Mouse (Mus musculus) liver, embryonic 14.5 days (tissue): ENCODE results near the gene Gm49776.

Experiments
- CTCF ChIP-seq: IDR thresholded peaks from 2 replicates; pipeline ENCODE4 v1.5.1; 2016; ENCODE audit warnings: antibody characterized with exemption, low read depth, control low read depth
- EP300 ChIP-seq: IDR thresholded peaks from 2 replicates; pipeline ENCODE4 v1.6.1; 2016; ENCODE audit warnings: antibody characterized with exemption, low read depth

DNA sequence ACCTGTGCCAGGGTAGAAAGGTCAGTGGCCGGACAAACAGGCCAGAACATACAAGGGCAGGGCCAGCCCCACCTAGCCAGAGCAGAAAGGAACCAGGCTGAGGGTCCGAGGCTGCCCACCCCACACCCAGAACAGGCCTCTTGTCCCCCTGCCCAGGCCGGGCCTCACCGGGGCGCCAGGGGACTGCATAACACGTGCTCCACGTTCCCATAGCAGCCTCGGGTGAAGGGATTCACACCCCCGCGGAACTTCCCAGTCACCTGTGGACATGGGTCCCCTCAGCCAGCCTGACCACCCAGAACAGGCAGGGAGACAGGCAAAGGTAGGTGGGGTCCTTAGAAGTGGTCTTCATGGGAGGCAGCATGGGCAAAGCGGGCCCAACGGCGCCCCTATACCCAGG lies 30.9 kb downstream of the Gm49776 start:
- TF ChIP-seq CTCF (no peak), EP300 (no peak)
